Mouse (Mus musculus) olfactory bulb, adult 2 months (tissue): Measurements from ENCODE around the gene Krtap5-4. TPM values are rescaled to one million over a fixed set of nuclear protein-coding genes. Genes with fewer than 3 reads are reported as not detected.

Experiments
- H3K27ac ChIP-seq: fragments of 200-500 bp; 2 replicates; pipeline ENCODE4 v1.5.1; 2012; ENCODE audit warnings: low read depth, low read length; ENCODE audit not compliant: insufficient read depth
- H3K4me1 ChIP-seq: fragments of 200-500 bp; 2 replicates; pipeline ENCODE4 v1.6.1; 2012; ENCODE audit warnings: low read length; ENCODE audit not compliant: control insufficient read depth, insufficient read depth
- H3K4me3 ChIP-seq: fragments of 200-500 bp; 2 replicates; pipeline ENCODE4 v1.5.1; 2012; ENCODE audit warnings: mild to moderate bottlenecking, low read depth, low read length, moderate library complexity; ENCODE audit not compliant: insufficient read depth
- CTCF ChIP-seq: fragments of 200-500 bp; IDR thresholded peaks from 2 replicates; pipeline ENCODE4 v1.5.1; 2012; ENCODE audit warnings: low read depth, mild to moderate bottlenecking, low read length, moderate library complexity; ENCODE audit not compliant: insufficient read depth
- POLR2A ChIP-seq: fragments of 200-500 bp; IDR thresholded peaks from 2 replicates; pipeline ENCODE4 v1.6.1; 2012; ENCODE audit warnings: mild to moderate bottlenecking, low read depth, low read length, moderate library complexity; ENCODE audit not compliant: insufficient read depth
- WGBS: fragments of 180-500 bp; shearing (Covaris S2); methylation state at CpG from one replicate; pipeline ENCODE4 v1.1.7; 2018; 5-methylcytosine and 5-hydroxymethylcytosine counted together
- polyA plus RNA-seq: library from polyadenylated mRNA; stranded (reverse); fragments of >200 nt; gene quantifications from 2 replicates; pipeline ENCODE4 v1.2.4, GENCODE M21; 2012; ENCODE audit warnings: low replicate concordance; ENCODE audit not compliant: missing spikeins, insufficient read depth, insufficient read length

The Krtap5-4 gene
- polyA plus RNA-seq, 1 experiment, result not detected

GRCm38 (mm10) chr7:142334246-142334645 lies 30.9 kb downstream of the Krtap5-4 start:
- H3K27ac ChIP-seq, result no peak overlapping the region
- no peaks in the 10 kb centered on the region for H3K4me1 ChIP-seq
- H3K4me3 ChIP-seq, result no peak overlapping the region
- 2% methylated on average over 3 of the region's 3 CpGs for WGBS
- no peak for TF ChIP-seq POLR2A
- TF ChIP-seq CTCF, result peak; percentile 86

- H3K27ac ChIP-seq, result no peak overlapping the region
- 80% methylated on average over 8 of the region's 8 CpGs for whole genome bisulfite sequencing
- H3K4me1 ChIP-seq, result no peaks in the 10 kb centered on the region
- H3K4me3 ChIP-seq, result no peak overlapping the region
- no peak for TF ChIP-seq CTCF
- no peak for TF ChIP-seq POLR2A
Measured at GRCm38 (mm10) chr7:142335151-142335550, 31.8 kb downstream of the Krtap5-4 start.

GRCm38 (mm10) chr7:142340269-142340970 lies 37.1 kb downstream of the Krtap5-4 start:
- H3K4me1 ChIP-seq, result 0 out of 2 replicates have a peak, but pooled peaks cover 3% of the 10 kb centered on the region
- TF ChIP-seq CTCF, result no peak
- TF ChIP-seq POLR2A, result no peak
- 71% methylated on average over 10 of the region's 10 CpGs for WGBS
- no peak overlapping the region for H3K4me3 ChIP-seq
- H3K27ac ChIP-seq, result no peak overlapping the region

GRCm38 (mm10) chr7:142341564-142342246 lies 38.4 kb downstream of the Krtap5-4 start:
- TF ChIP-seq POLR2A (no peak), CTCF (no peak)
- Histone ChIP-seq H3K4me3 (no peak overlapping the region), H3K27ac (no peak overlapping the region), H3K4me1 (0 out of 2 replicates have a peak, but pooled peaks cover 3% of the 10 kb centered on the region)
- 78% methylated on average over 10 of the region's 10 CpGs for WGBS

GRCm38 (mm10) chr7:142342247-142342640 lies 38.9 kb downstream of the Krtap5-4 start:
- WGBS, result 83% methylated on average over 3 of the region's 3 CpGs
- H3K4me1 ChIP-seq, result 0 out of 2 replicates have a peak, but pooled peaks cover 3% of the 10 kb centered on the region
- TF ChIP-seq CTCF (no peak), POLR2A (no peak)

GRCm38 (mm10) chr7:142347542-142347941 lies 44.2 kb downstream of the Krtap5-4 start:
- no peak for TF ChIP-seq POLR2A
- TF ChIP-seq CTCF, result no peak
- H3K4me3 ChIP-seq, result no peak overlapping the region
- 93% methylated on average over 4 of the region's 4 CpGs for WGBS
- no peak overlapping the region for H3K27ac ChIP-seq
- H3K4me1 ChIP-seq, result peaks cover 5% of the 10 kb centered on the region

More at GRCm38 (mm10) chr7:142342247-142342640, 38.9 kb downstream of the Krtap5-4 start:
- Histone ChIP-seq H3K4me3 (no peak overlapping the region), H3K27ac (no peak overlapping the region)

GRCm38 (mm10) chr7:142349308-142349961 lies 46.1 kb downstream of the Krtap5-4 start:
- TF ChIP-seq CTCF (no peak), POLR2A (no peak)
- Histone ChIP-seq H3K4me1 (peaks cover 5% of the 10 kb centered on the region), H3K27ac (no peak overlapping the region), H3K4me3 (no peak overlapping the region)
- 21% methylated on average over 9 of the region's 9 CpGs for WGBS

GRCm38 (mm10) chr7:142351569-142351968 lies 48.2 kb downstream of the Krtap5-4 start:
- peaks cover 5% of the 10 kb centered on the region for H3K4me1 ChIP-seq
- TF ChIP-seq POLR2A (no peak), CTCF (no peak)
- 65% methylated on average over 5 of the region's 5 CpGs for WGBS
- no peak overlapping the region for H3K4me3 ChIP-seq
- no peak overlapping the region for H3K27ac ChIP-seq

- 76% methylated on average over 5 of the region's 5 CpGs for WGBS
- Histone ChIP-seq H3K4me1 (peaks cover 5% of the 10 kb centered on the region), H3K27ac (no peak overlapping the region), H3K4me3 (no peak overlapping the region)
- TF ChIP-seq CTCF (no peak), POLR2A (no peak)
Measured at GRCm38 (mm10) chr7:142353854-142354253, 50.5 kb downstream of the Krtap5-4 start.

Other genes with a start within 250 kb of the Krtap5-4 start
- gene Mob2, start 242.5 kb upstream of the Krtap5-4 start, polyA plus RNA-seq, result not detected in 2 replicates
- gene Dusp8, start 207.7 kb upstream of the Krtap5-4 start, polyA plus RNA-seq, result not detected in 2 replicates
- gene Gm45618, start 182.8 kb upstream of the Krtap5-4 start, polyA plus RNA-seq, result not detected in 2 replicates
- not detected in 2 replicates for gene Gm39115, start 167.5 kb upstream of the Krtap5-4 start, polyA plus RNA-seq
- gene Gm45337, start 158.9 kb upstream of the Krtap5-4 start, polyA plus RNA-seq, result not detected in 2 replicates
- gene Gm29735, start 146.4 kb upstream of the Krtap5-4 start, polyA plus RNA-seq, result not detected in 2 replicates
- gene Gm4553, start 137.8 kb upstream of the Krtap5-4 start, polyA plus RNA-seq, result not detected in 2 replicates
- not detected in 2 replicates for gene Krtap5-2, start 127.5 kb upstream of the Krtap5-4 start, polyA plus RNA-seq
- not detected in 2 replicates for gene Gm10153, start 113.2 kb upstream of the Krtap5-4 start, polyA plus RNA-seq
- gene Krtap5-3, start 102.2 kb upstream of the Krtap5-4 start, polyA plus RNA-seq, result not detected in 2 replicates
- gene Gm7579, start 91.7 kb upstream of the Krtap5-4 start, polyA plus RNA-seq, result not detected in 2 replicates
- gene Krtap5-5, start 73.6 kb upstream of the Krtap5-4 start, polyA plus RNA-seq, result not detected in 2 replicates
- gene Gm40460, start 62.5 kb upstream of the Krtap5-4 start, polyA plus RNA-seq, result not detected in 2 replicates
- not detected in 2 replicates for gene Gm2431, start 45.2 kb upstream of the Krtap5-4 start, polyA plus RNA-seq
- not detected in 2 replicates for gene Gm4559, start 29.2 kb upstream of the Krtap5-4 start, polyA plus RNA-seq
- gene Krtap5-1, start 6.4 kb upstream of the Krtap5-4 start, polyA plus RNA-seq, result not detected in 2 replicates
- gene Ifitm10, start 70.2 kb downstream of the Krtap5-4 start, polyA plus RNA-seq, result not detected in 2 replicates
- not detected in 2 replicates for gene Gm49369, start 79.1 kb downstream of the Krtap5-4 start, polyA plus RNA-seq
- 266 and 290 TPM in 2 replicates for gene Ctsd, start 84.5 kb downstream of the Krtap5-4 start, polyA plus RNA-seq
- gene Syt8, start 131.3 kb downstream of the Krtap5-4 start, polyA plus RNA-seq, result not detected in 2 replicates
- not detected in 2 replicates for gene Tnni2, start 138.3 kb downstream of the Krtap5-4 start, polyA plus RNA-seq
- gene Lsp1, start 157.3 kb downstream of the Krtap5-4 start, polyA plus RNA-seq, result not detected in 2 replicates
- not detected in 2 replicates for gene Tnnt3, start 195.3 kb downstream of the Krtap5-4 start, polyA plus RNA-seq
- not detected in 2 replicates for gene Mrpl23, start 229.1 kb downstream of the Krtap5-4 start, polyA plus RNA-seq